Mouse (Mus musculus) CH12.LX (cell line): Measurements from ENCODE around the gene Fv1. TPM values are rescaled to one million over a fixed set of nuclear protein-coding genes. Genes with fewer than 3 reads are reported as not detected.

Experiments
- DNase-seq: peaks from one replicate; pipeline ENCODE4 v3.0.0-alpha.2; 2013; ENCODE audit errors: extremely low read depth
- H3K27ac ChIP-seq: 2 replicates; pipeline ENCODE4 v1.5.1; 2012; ENCODE audit warnings: low read depth, mild to moderate bottlenecking, control low read depth, moderate library complexity; ENCODE audit not compliant: insufficient read depth
- H3K27me3 ChIP-seq: replicated peaks from 2 replicates; pipeline ENCODE3; 2012; ENCODE audit warnings: inconsistent platforms
- H3K36me3 ChIP-seq, 2 experiments: replicated peaks in 1 of 2; 2 replicates each; pipeline versions ENCODE3 to v1.6.1; 2012; ENCODE audit warnings: inconsistent platforms in 1 of 2, low read length in 1 of 2, mild to moderate bottlenecking in 1 of 2, mixed read lengths in 1 of 2, moderate library complexity in 1 of 2; ENCODE audit not compliant: control insufficient read depth in 1 of 2, insufficient read depth in 1 of 2
- H3K4me1 ChIP-seq, 2 experiments: 2 replicates each; pipeline ENCODE4 v1.6.1; 2012; ENCODE audit warnings: inconsistent platforms in 1 of 2, moderate library complexity in 1 of 2; ENCODE audit not compliant: insufficient read depth in 2 of 2, control insufficient read depth in 1 of 2
- H3K4me2 ChIP-seq: 2 replicates; pipeline ENCODE4 v1.6.1; 2012; ENCODE audit warnings: low read depth, mild to moderate bottlenecking, control low read depth; ENCODE audit not compliant: poor library complexity, insufficient read depth, severe bottlenecking
- H3K4me3 ChIP-seq, 3 experiments: fragments of 150-350 bp in 1 of 3; sonication (generic) in 1 of 3; replicated peaks in 1 of 3; 2 replicates each; pipeline versions ENCODE3 to v1.5.1; 2011 to 2012; ENCODE audit warnings: low read depth in 2 of 3, low read length in 2 of 3, mild to moderate bottlenecking in 2 of 3, moderate library complexity in 2 of 3, control low read depth in 1 of 3, improper control_type of control experiment in 1 of 3, inconsistent platforms in 1 of 3, mixed read lengths in 1 of 3; ENCODE audit not compliant: poor library complexity in 1 of 3
- H3K79me2 ChIP-seq: replicated peaks from 2 replicates; pipeline ENCODE4 v1.6.1; 2012; ENCODE audit warnings: mild to moderate bottlenecking, moderate library complexity; ENCODE audit not compliant: control insufficient read depth, poor library complexity, insufficient read depth, severe bottlenecking; ENCODE audit errors: extremely low read depth
- H3K9ac ChIP-seq: 2 replicates; pipeline ENCODE4 v1.6.1; 2012; ENCODE audit warnings: low read depth, mild to moderate bottlenecking, control low read depth, moderate library complexity; ENCODE audit not compliant: insufficient read depth
- H3K9me3 ChIP-seq: replicated peaks from 2 replicates; pipeline ENCODE3; 2012; ENCODE audit warnings: low read length, inconsistent platforms, mixed read lengths
- CHD2 ChIP-seq: IDR thresholded peaks from 2 replicates; pipeline ENCODE4 v1.6.1; 2011; ENCODE audit warnings: low read length, improper control_type of control experiment
- CTCF ChIP-seq, 2 experiments: IDR thresholded peaks in 1 of 2; conservative IDR thresholded peaks in 1 of 2; 2 replicates each; pipeline ENCODE4 v1.5.1; 2011 to 2012; ENCODE audit warnings: low read depth in 2 of 2, low read length in 2 of 2, improper control_type of control experiment in 1 of 2, inconsistent platforms in 1 of 2, mild to moderate bottlenecking in 1 of 2, moderate library complexity in 1 of 2
- E2F4 ChIP-seq: IDR thresholded peaks from 2 replicates; pipeline ENCODE4 v1.6.1; 2011; ENCODE audit warnings: low read depth, low read length, improper control_type of control experiment; ENCODE audit not compliant: insufficient replicate concordance
- ELF1 ChIP-seq: IDR thresholded peaks from 2 replicates; pipeline ENCODE4 v1.6.1; 2014; ENCODE audit warnings: low read depth, mild to moderate bottlenecking, inconsistent platforms, low read length, improper control_type of control experiment
- GABPA ChIP-seq: IDR thresholded peaks from 2 replicates; pipeline ENCODE4 v1.6.1; 2012; ENCODE audit warnings: low read depth, low read length, improper control_type of control experiment, inconsistent platforms; ENCODE audit not compliant: insufficient replicate concordance
- HCFC1 ChIP-seq: IDR thresholded peaks from 2 replicates; pipeline ENCODE4 v1.6.1; 2012; ENCODE audit warnings: low read depth, mild to moderate bottlenecking, inconsistent platforms, low read length, improper control_type of control experiment
- IRF4 ChIP-seq: IDR thresholded peaks from 2 replicates; pipeline ENCODE4 v1.6.1; 2014; ENCODE audit warnings: low read depth, mild to moderate bottlenecking, inconsistent platforms, low read length, improper control_type of control experiment
- JUND ChIP-seq: conservative IDR thresholded peaks from 2 replicates; pipeline ENCODE4 v1.6.1; 2011; ENCODE audit warnings: low read depth, low read length, improper control_type of control experiment
- MAFK ChIP-seq: IDR thresholded peaks from 2 replicates; pipeline ENCODE4 v1.6.1; 2011; ENCODE audit warnings: low read length, improper control_type of control experiment; ENCODE audit not compliant: insufficient replicate concordance
- MAX ChIP-seq: IDR thresholded peaks from 2 replicates; pipeline ENCODE4 v1.6.1; 2011; ENCODE audit warnings: low read length, improper control_type of control experiment
- MAZ ChIP-seq: IDR thresholded peaks from 2 replicates; pipeline ENCODE4 v1.6.1; 2012; ENCODE audit warnings: low read depth, mild to moderate bottlenecking, inconsistent platforms, low read length, improper control_type of control experiment, moderate library complexity
- MEF2A ChIP-seq: IDR thresholded peaks from 2 replicates; pipeline ENCODE4 v1.6.1; 2014; ENCODE audit warnings: low read depth, mild to moderate bottlenecking, inconsistent platforms, low read length, improper control_type of control experiment, borderline replicate concordance
- MXI1 ChIP-seq: IDR thresholded peaks from 2 replicates; pipeline ENCODE4 v1.6.1; 2011; ENCODE audit warnings: mild to moderate bottlenecking, low read depth, low read length, improper control_type of control experiment
- POLR2A ChIP-seq: IDR thresholded peaks from 2 replicates; pipeline ENCODE4 v1.6.1; 2011; ENCODE audit warnings: low read depth, mild to moderate bottlenecking, improper control_type of control experiment, low read length
- POLR2AphosphoS2 ChIP-seq: IDR thresholded peaks from 2 replicates; pipeline ENCODE4 v1.6.1; 2011; ENCODE audit warnings: low read depth, low read length, improper control_type of control experiment
- RAD21 ChIP-seq: IDR thresholded peaks from 2 replicates; pipeline ENCODE4 v1.6.1; 2011; ENCODE audit warnings: low read depth, mild to moderate bottlenecking, low read length, improper control_type of control experiment, moderate library complexity
- SMC3 ChIP-seq: IDR thresholded peaks from 2 replicates; pipeline ENCODE4 v1.6.1; 2011; ENCODE audit warnings: low read depth, low read length, improper control_type of control experiment
- USF2 ChIP-seq: conservative IDR thresholded peaks from 2 replicates; pipeline ENCODE4 v1.6.1; 2011; ENCODE audit warnings: low read depth, low read length, improper control_type of control experiment
- ZC3H11A ChIP-seq: IDR thresholded peaks from 2 replicates; pipeline ENCODE4 v1.6.1; 2012; ENCODE audit warnings: low read depth, mild to moderate bottlenecking, inconsistent platforms, low read length, improper control_type of control experiment
- ZKSCAN1 ChIP-seq: IDR thresholded peaks from 2 replicates; pipeline ENCODE4 v1.6.1; 2012; ENCODE audit warnings: low read depth, inconsistent platforms, low read length, improper control_type of control experiment, borderline replicate concordance
- ZMIZ1 ChIP-seq: IDR thresholded peaks from 2 replicates; pipeline ENCODE4 v1.6.1; 2012; ENCODE audit warnings: low read depth, mild to moderate bottlenecking, inconsistent platforms, low read length, improper control_type of control experiment
- dilution Hi-C: fragments of 300-500 bp; cut with MboI; formaldehyde crosslinking; loops from 2 replicates; pipeline ENCODE4 v1.14.3; 2020; ENCODE audit warnings: low sequenced_read_pairs; ENCODE audit not compliant: extremely low pct_unique_long_range_greater_than_20kb, extremely low pct_ligation_motif_present
- in situ Hi-C: fragments of 300-500 bp; cut with MboI; formaldehyde crosslinking; loops from 3 replicates; pipeline ENCODE4 v1.14.3; 2019; ENCODE audit warnings: low sequenced_read_pairs, low pct_ligation_motif_present, low pct_unique_long_range_greater_than_20kb, mixed read lengths
- polyA plus RNA-seq: library from polyadenylated mRNA; unstranded; fragments of >175 nt; gene quantifications from 2 replicates; pipeline ENCODE4 v1.2.1, GENCODE M21; 2012; ENCODE audit warnings: low read depth; ENCODE audit not compliant: insufficient read length
- total RNA-seq, 2 experiments: library from RNA; depleted of rRNA; stranded (reverse); fragments of 300-350 nt in 1 of 2; fragments of >200 nt in 1 of 2; gene quantifications; 2 replicates each; pipeline ENCODE4 v1.2.3; 2012 to 2014

The Fv1 gene
- total and polyA plus RNA-seq, 3 experiments, result 2.1 to 4.0 (median 3.0) TPM

GRCm38 (mm10) chr4:147897348-147897747, 28.6 kb downstream of the Fv1 start:
- Histone ChIP-seq H3K36me3 (peaks cover 63 to 92% of the 10 kb centered on the region in 2 experiments), H3K4me2 (no peak overlapping the region)
- TF ChIP-seq SMC3 (no peak), MAFK (no peak), CHD2 (no peak), POLR2A (no peak), MXI1 (no peak), RAD21 (no peak), HCFC1 (no peak), MAX (no peak), MAZ (no peak), E2F4 (no peak), ZC3H11A (no peak), JUND (no peak), POLR2AphosphoS2 (no peak), ZMIZ1 (no peak), CTCF (conservative IDR thresholded peaks at IDR 0.05 in 1 of 2, IDR thresholded peaks at IDR 0.05 in 1 of 2; ENCODE audit: low read depth in 2 of 2, low read length in 2 of 2) (no peak), ELF1 (no peak), IRF4 (no peak), GABPA (no peak), MEF2A (no peak)

GRCm38 (mm10) chr4:147900452-147900851, 31.7 kb downstream of the Fv1 start:
- Histone ChIP-seq H3K4me2 (no peak overlapping the region), H3K9me3 (no peaks in the 10 kb centered on the region), H3K4me1 (peaks cover 7 to 15% of the 10 kb centered on the region in 2 experiments), H3K27ac (no peak overlapping the region), H3K4me3 (no peak overlapping the region), H3K27me3 (no peaks in the 10 kb centered on the region), H3K36me3 (peaks cover 53 to 78% of the 10 kb centered on the region in 2 experiments), H3K79me2 (peaks cover 4% of the 10 kb centered on the region; the same call in 1 of the 2 replicates), H3K9ac (no peak overlapping the region)
- TF ChIP-seq E2F4 (no peak), CHD2 (no peak), MAZ (no peak), ZKSCAN1 (no peak), JUND (no peak), USF2 (no peak), GABPA (no peak)
- no peak for DNase-seq
- dilution Hi-C loops (no loop called here), in situ Hi-C loops (no loop called here)

More at GRCm38 (mm10) chr4:147897348-147897747, 28.6 kb downstream of the Fv1 start:
- in situ Hi-C loops (no loop called here), dilution Hi-C loops (no loop called here)
- Histone ChIP-seq H3K27ac (no peak overlapping the region), H3K4me3 (no peak overlapping the region), H3K9me3 (no peaks in the 10 kb centered on the region), H3K9ac (no peak overlapping the region), H3K4me1 (no peaks in the 10 kb centered on the region), H3K79me2 (no peaks in the 10 kb centered on the region), H3K27me3 (no peaks in the 10 kb centered on the region)
- no peak for DNase-seq
